Mouse (Mus musculus) liver, embryonic 13.5 days (tissue): ENCODE data around the gene Qrfp. TPM values are rescaled to one million over a fixed set of nuclear protein-coding genes. Genes with fewer than 3 reads are reported as not detected.

Experiments used
- ATAC-seq: fragments of 200-750 bp; cut with Nextera tagmentation; 2 replicates; pipeline ENCODE4 v1.8.0; 2017; ENCODE audit warnings: low read depth, mild to moderate bottlenecking, moderate number of reproducible peaks, moderate library complexity
- DNase-seq: peaks from one replicate; pipeline ENCODE4 v3.0.0; 2022
- H3K27ac ChIP-seq: fragments of 300-500 bp; sonication (generic); 2 replicates; pipeline ENCODE4 v1.5.1; 2015; ENCODE audit warnings: moderate library complexity, mild to moderate bottlenecking, inconsistent platforms
- H3K27me3 ChIP-seq: fragments of 300-500 bp; sonication (generic); 2 replicates; pipeline ENCODE4 v1.6.1; 2015; ENCODE audit warnings: mild to moderate bottlenecking, inconsistent platforms
- H3K36me3 ChIP-seq: fragments of 300-500 bp; sonication (generic); 2 replicates; pipeline ENCODE4 v1.6.1; 2015; ENCODE audit warnings: mild to moderate bottlenecking, inconsistent platforms
- H3K4me1 ChIP-seq: fragments of 300-500 bp; sonication (generic); replicated peaks from 2 replicates; pipeline ENCODE4 v1.6.1; 2015; ENCODE audit warnings: inconsistent platforms
- H3K4me2 ChIP-seq: fragments of 300-500 bp; sonication (generic); 2 replicates; pipeline ENCODE4 v1.6.1; 2015; ENCODE audit warnings: inconsistent platforms, mild to moderate bottlenecking, moderate library complexity
- H3K4me3 ChIP-seq: fragments of 300-500 bp; sonication (generic); replicated peaks from 2 replicates; pipeline ENCODE4 v1.5.1; 2015; ENCODE audit warnings: mild to moderate bottlenecking, inconsistent platforms
- H3K9ac ChIP-seq: fragments of 300-500 bp; sonication (generic); 2 replicates; pipeline ENCODE4 v1.6.1; 2015; ENCODE audit warnings: mild to moderate bottlenecking, inconsistent platforms
- H3K9me3 ChIP-seq: fragments of 300-500 bp; sonication (generic); replicated peaks from 2 replicates; pipeline ENCODE4 v1.6.1; 2016; ENCODE audit warnings: inconsistent platforms
- WGBS: fragments of 180-500 bp; shearing (Covaris S2); methylation state at CpG from one replicate; pipeline ENCODE4 v1.1.7; 2015; ENCODE audit not compliant: insufficient replicate concordance; 5-methylcytosine and 5-hydroxymethylcytosine counted together
- polyA plus RNA-seq: library from polyadenylated mRNA; unstranded; fragments of >200 nt; fragmentation: Nextera tagmentation; extraction: Ambion mirVana; gene quantifications from 2 replicates; pipeline ENCODE4 v1.2.1, GENCODE M21; 2015

Gene Qrfp
- polyA plus RNA-seq, 1 experiment from 2014 or later: 0.07 TPM

- Histone ChIP-seq H3K9me3 (no peaks in the 10 kb centered on the region), H3K27ac (no peak overlapping the region), H3K4me1 (peaks cover 79% of the 10 kb centered on the region), H3K4me2 (no peak overlapping the region), H3K4me3 (no peak overlapping the region), H3K27me3 (no peaks in the 10 kb centered on the region), H3K36me3 (no peaks in the 10 kb centered on the region), H3K9ac (no peak overlapping the region)
- WGBS: 65% methylated on average over 4 of the region's 4 CpGs
- DNase-seq (no peak), ATAC-seq (no peak)
Observed at GRCm38 (mm10) chr2:31767815-31768214, 42.6 kb downstream of the Qrfp start.

DNA sequence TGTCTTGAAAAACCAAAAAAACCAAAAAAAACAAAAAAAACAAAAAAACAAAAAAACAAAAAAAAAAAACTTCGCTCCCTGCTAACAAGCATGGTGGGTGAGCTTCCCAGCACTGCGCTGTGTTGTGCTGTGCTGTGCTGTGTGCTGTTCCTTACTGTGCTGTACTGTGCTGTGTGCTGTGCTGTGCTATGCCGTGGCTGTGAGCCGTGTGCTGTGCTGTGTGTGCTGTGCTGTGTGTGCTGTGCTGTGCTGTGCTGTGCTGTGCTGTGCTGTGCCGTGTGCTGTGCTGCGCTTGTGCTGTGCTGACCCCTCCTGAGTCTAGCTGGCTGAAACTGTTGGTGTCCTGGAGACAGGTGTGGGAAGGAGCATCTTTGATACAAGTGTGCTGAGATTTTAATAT is 43.3 kb downstream of the Qrfp start:
- Histone ChIP-seq H3K9me3 (no peaks in the 10 kb centered on the region), H3K36me3 (no peaks in the 10 kb centered on the region), H3K27ac (no peak overlapping the region), H3K9ac (no peak overlapping the region), H3K4me2 (no peak overlapping the region), H3K4me3 (no peak overlapping the region), H3K27me3 (no peaks in the 10 kb centered on the region), H3K4me1 (peaks cover 84% of the 10 kb centered on the region)
- 87% methylated on average over 6 of the region's 6 CpGs for WGBS
- ATAC-seq: peak; percentile 51; the same call in 1 of the 2 replicates
- no peak for DNase-seq

DNA sequence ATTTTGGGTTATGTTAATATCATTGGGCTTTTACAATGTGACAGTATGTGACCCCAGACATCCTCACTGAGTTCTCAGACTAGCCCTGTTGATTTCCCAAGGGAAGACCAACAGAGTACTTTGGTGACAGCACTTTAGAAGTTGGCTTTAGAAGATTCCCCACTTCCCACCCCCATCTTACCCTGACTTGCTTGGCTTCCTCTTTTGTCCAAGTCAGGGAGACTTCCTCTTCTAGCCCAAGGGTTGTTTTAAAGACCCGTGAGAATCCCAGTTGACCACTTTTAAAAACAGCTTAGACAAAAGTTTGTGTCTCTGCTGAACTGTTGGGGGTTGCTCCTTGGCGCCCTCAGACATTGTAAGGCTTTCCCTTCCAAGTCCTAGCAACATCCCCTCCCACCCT is 47.1 kb downstream of the Qrfp start:
- peak overlapping the region; percentile 29; the same call in 1 of the 2 replicates for H3K27ac ChIP-seq
- no peak overlapping the region for H3K4me2 ChIP-seq
- no peak overlapping the region for H3K9ac ChIP-seq

GRCm38 (mm10) chr2:31762853-31763252 is 47.5 kb downstream of the Qrfp start:
- Histone ChIP-seq H3K27ac (no peak overlapping the region), H3K4me1 (peaks cover 75% of the 10 kb centered on the region), H3K4me3 (no peak overlapping the region), H3K36me3 (no peaks in the 10 kb centered on the region), H3K9ac (no peak overlapping the region), H3K4me2 (no peak overlapping the region), H3K27me3 (no peaks in the 10 kb centered on the region), H3K9me3 (no peaks in the 10 kb centered on the region)
- DNase-seq: no peak
- ATAC-seq: no peak
- 61% methylated on average over 2 of the region's 2 CpGs for WGBS

More for the DNA sequence above, 47.1 kb downstream of the Qrfp start:
- 15% methylated on average over 2 of the region's 2 CpGs for WGBS
- DNase-seq (no peak), ATAC-seq (no peak)
- no peaks in the 10 kb centered on the region for H3K27me3 ChIP-seq
- H3K4me3 ChIP-seq: no peak overlapping the region
- no peaks in the 10 kb centered on the region for H3K9me3 ChIP-seq
- peaks cover 79% of the 10 kb centered on the region for H3K4me1 ChIP-seq
- H3K36me3 ChIP-seq: no peaks in the 10 kb centered on the region

- WGBS: 68% methylated on average over 3 of the region's 3 CpGs
- H3K4me1 ChIP-seq: peaks cover 68% of the 10 kb centered on the region
- no peaks in the 10 kb centered on the region for H3K27me3 ChIP-seq
- ATAC-seq (no peak), DNase-seq (no peak)
- no peaks in the 10 kb centered on the region for H3K9me3 ChIP-seq
- peak overlapping the region; percentile 76; the same call in 1 of the 2 replicates for H3K4me3 ChIP-seq
- H3K4me2 ChIP-seq: peak overlapping the region; percentile 91
- H3K27ac ChIP-seq: no peak overlapping the region
- H3K36me3 ChIP-seq: no peaks in the 10 kb centered on the region
- H3K9ac ChIP-seq: no peak overlapping the region
Observed at GRCm38 (mm10) chr2:31762155-31762554, 48.2 kb downstream of the Qrfp start.

DNA sequence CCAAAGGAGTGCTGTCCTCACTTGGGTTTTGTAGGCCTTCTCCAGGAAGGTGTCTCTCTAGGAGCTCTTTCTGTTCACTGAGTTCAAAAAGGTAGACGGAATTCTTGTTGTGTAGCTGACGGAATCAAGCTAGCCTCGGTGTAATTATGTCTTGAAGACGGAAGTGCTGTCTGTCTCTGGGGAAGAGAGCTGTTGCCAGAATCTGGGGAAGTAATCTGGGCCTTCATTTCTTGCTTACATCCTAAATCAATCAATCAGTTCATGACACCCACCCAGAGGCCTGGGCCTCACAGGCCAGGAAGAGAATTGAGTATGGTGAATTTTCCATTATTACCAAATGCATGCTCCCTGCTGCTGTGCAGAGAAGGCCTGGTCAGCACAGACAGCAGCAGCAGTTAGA is 48.8 kb downstream of the Qrfp start:
- no peak for DNase-seq
- no peaks in the 10 kb centered on the region for H3K27me3 ChIP-seq
- 39% methylated on average over 4 of the region's 4 CpGs for WGBS
- H3K4me1 ChIP-seq: peaks cover 65% of the 10 kb centered on the region
- no peaks in the 10 kb centered on the region for H3K9me3 ChIP-seq
- peak overlapping the region; percentile 91 for H3K4me2 ChIP-seq
- no peak for ATAC-seq
- H3K27ac ChIP-seq: 0 out of 2 replicates have a peak overlapping the region, but pooled peaks have one; percentile 0
- H3K9ac ChIP-seq: peak overlapping the region; percentile 86
- peak overlapping the region; percentile 76 for H3K4me3 ChIP-seq
- no peaks in the 10 kb centered on the region for H3K36me3 ChIP-seq

DNA sequence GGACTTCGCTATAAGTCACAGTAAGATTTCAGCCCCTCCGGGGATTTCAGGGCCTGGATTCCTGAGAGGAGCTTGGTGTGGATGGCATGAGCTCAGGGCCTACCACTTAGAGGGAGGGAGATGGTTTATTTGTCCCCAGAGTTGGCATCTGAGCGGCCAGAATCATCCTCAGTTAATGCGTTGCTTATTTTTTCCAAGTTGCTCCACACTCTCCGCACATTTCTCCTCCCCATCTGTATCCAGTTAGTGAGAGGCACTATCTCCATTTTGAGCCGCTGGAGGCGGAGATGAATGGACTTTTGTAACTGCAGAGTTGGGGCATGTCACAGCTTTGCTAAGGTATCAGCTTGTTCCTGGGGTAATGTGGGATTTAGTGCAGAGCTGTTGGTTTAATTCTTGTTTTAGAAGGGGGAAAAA is 49.3 kb downstream of the Qrfp start:
- Histone ChIP-seq H3K4me1 (peaks cover 62% of the 10 kb centered on the region), H3K4me2 (peak overlapping the region; percentile 91), H3K27me3 (no peaks in the 10 kb centered on the region), H3K36me3 (no peaks in the 10 kb centered on the region), H3K4me3 (peak overlapping the region; percentile 76), H3K9me3 (no peaks in the 10 kb centered on the region), H3K9ac (peak overlapping the region; percentile 86), H3K27ac (peak overlapping the region; percentile 78; the same call in 1 of the 2 replicates)
- DNase-seq: no peak
- no peak for ATAC-seq
- WGBS: 37% methylated on average over 7 of the region's 7 CpGs

GRCm38 (mm10) chr2:31760486-31760885 is 49.9 kb downstream of the Qrfp start:
- H3K27me3 ChIP-seq: no peaks in the 10 kb centered on the region
- no peaks in the 10 kb centered on the region for H3K9me3 ChIP-seq
- H3K27ac ChIP-seq: peak overlapping the region; percentile 78
- H3K4me2 ChIP-seq: peak overlapping the region; percentile 91
- DNase-seq (no peak), ATAC-seq (no peak)
- H3K4me1 ChIP-seq: peaks cover 55% of the 10 kb centered on the region
- 0 out of 2 replicates have a peak, but pooled peaks cover 2% of the 10 kb centered on the region for H3K36me3 ChIP-seq
- WGBS: 7% methylated on average over 1 of the region's 1 CpGs
- peak overlapping the region; percentile 86 for H3K9ac ChIP-seq
- H3K4me3 ChIP-seq: peak overlapping the region; percentile 76

DNA sequence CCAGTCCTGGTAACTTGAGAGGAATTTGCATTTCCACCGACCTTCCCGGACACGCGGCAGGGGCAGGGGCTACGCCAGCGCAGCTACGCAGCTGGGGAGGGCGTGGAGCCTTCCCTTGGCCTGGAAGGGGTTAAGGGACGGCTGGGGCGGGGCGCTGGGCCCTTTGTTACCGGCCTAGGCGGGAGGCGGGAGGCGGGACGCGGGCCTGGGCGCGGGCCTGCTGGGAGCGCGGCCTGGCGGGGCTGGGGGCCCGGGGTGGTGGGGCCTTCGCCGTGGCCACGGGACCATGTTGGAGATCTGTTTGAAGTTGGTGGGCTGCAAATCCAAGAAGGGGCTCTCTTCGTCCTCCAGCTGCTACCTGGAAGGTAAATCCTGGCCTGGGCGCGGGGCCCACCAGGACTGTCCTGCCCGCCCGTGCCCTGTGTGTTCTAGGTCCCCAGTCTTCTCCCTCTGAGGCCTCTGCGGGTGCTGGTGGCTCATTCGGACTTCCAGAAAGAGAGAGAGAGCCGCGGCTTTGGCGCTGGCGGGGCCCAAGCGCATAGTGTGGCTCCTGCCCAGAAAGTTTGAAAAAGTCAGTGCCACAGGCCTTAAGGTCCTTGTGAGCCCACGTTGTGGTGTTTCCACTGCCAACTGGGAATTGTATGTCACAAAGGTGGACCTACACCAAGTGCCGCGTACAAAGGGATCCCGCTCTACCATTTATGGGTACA is 50.5 kb downstream of the Qrfp start:
- Histone ChIP-seq H3K4me2 (peak overlapping the region; percentile 91), H3K27ac (peak overlapping the region; percentile 78), H3K4me1 (peaks cover 51% of the 10 kb centered on the region), H3K27me3 (no peaks in the 10 kb centered on the region), H3K9me3 (no peaks in the 10 kb centered on the region), H3K9ac (peak overlapping the region; percentile 86), H3K4me3 (peak overlapping the region; percentile 76), H3K36me3 (0 out of 2 replicates have a peak, but pooled peaks cover 2% of the 10 kb centered on the region)
- peak; percentile 63 for DNase-seq
- ATAC-seq: peak; percentile 94
- 2% methylated on average over 39 of the region's 42 CpGs for WGBS

DNA sequence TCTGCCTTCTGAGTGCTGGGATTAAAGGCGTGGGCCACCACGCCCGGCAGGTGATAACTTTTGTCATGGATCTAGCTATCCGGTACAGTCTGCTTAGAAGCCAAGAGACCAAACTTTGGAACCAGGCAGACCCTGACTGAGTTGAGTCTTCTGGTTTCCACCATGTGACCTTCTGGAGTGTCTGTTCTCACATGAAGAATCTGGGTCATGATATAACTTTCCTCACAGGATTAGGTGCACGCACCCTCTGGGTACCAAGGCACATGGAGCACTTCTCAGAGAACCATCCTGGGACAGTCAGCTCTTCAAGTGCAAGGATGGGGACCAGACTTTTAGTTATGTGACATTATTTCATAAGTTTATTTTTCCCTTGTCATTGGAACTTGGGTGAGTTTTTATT is 51.4 kb downstream of the Qrfp start:
- Histone ChIP-seq H3K36me3 (0 out of 2 replicates have a peak, but pooled peaks cover 6% of the 10 kb centered on the region), H3K9me3 (no peaks in the 10 kb centered on the region), H3K4me2 (peak overlapping the region; percentile 91), H3K27me3 (no peaks in the 10 kb centered on the region), H3K27ac (no peak overlapping the region), H3K9ac (peak overlapping the region; percentile 86; the same call in 1 of the 2 replicates), H3K4me1 (peaks cover 50% of the 10 kb centered on the region), H3K4me3 (peak overlapping the region; percentile 76; the same call in 1 of the 2 replicates)
- no peak for DNase-seq
- no peak for ATAC-seq
- 74% methylated on average over 5 of the region's 5 CpGs for WGBS

DNA sequence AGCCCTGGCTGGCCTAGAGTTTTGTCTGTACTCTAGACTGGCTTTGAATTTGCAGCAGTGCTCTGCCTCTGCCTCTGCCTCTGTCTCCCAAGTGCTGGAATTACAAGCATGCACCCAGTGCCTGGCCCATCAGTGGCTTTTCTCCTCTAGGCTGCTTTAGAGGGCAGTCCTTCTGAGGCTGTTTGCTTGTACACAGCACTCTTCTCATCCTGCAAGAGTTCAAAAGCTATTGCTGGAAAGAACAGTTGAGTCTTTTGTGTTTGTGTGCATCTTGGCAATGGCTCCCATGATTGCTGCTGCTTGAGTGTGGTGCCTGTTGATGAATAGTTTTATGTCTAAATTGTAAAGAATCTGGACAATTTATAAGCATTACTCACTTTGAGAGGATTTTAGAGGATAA is 52.9 kb downstream of the Qrfp start:
- Histone ChIP-seq H3K4me3 (no peak overlapping the region), H3K27me3 (no peaks in the 10 kb centered on the region), H3K27ac (no peak overlapping the region), H3K9ac (no peak overlapping the region), H3K36me3 (0 out of 2 replicates have a peak, but pooled peaks cover 6% of the 10 kb centered on the region), H3K4me1 (peaks cover 37% of the 10 kb centered on the region), H3K4me2 (no peak overlapping the region), H3K9me3 (no peaks in the 10 kb centered on the region)
- ATAC-seq (no peak), DNase-seq (no peak)
